Mouse (Mus musculus): ENCODE data around the gene Slc35d1. TPM values are rescaled to one million over a fixed set of nuclear protein-coding genes. Genes with fewer than 3 reads are reported as not detected.

Slc35d1 gene
- total RNA-seq (2015; ENCODE audit: low replicate concordance), result 21.6 and 37.3 TPM in 2 replicates
- total RNA-seq (2017; ENCODE audit: low replicate concordance), result 5.9 and 8.7 TPM in 2 replicates

DNA sequence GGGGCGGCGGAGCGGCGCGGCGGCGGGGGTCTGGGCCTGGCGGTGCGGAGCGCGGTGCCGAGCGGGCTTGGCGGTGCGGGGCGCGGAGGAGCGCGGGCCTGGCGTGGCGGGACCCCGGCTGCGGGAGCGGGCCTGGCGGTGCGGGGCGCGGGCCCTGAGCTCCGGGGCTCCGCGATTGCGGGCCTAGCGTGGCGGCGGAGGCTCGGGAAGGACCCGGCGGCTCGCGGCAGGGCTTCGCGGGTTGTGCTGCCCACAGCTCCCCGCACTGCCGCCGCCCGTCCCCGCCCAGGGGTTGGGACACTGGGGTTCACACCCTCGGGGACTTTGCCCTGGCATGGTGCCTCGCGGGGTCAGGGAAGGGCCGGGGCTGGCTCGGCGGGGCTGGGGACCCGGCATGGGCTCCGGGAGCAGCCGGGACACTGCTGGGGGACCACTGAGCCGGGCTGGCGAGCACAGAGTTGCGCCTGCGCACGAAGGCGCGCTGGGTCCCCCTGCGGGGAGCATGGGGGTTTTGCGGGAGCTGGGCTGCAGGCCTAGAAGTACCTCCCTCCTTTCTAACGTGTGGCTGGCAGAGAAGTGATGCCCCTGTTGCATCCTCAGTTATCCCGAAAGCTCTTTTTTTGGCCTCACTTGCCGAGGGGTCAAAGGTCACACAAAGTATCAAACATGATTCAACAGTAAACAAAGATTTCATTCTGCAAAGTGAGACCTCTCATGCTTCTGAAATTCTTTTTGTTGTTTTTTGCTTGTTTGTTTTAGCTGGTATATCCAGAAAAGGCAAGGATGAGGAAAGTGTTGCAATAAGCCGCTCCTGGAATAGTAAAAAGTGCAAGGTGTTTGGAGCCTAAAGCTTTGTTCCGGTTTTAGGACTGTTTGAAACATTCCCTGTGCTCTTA, at the start of gene Slc35d1:
Gene Slc35d1 (minus strand): TSS at position 240 of the 896 bp plus-strand sequence.
- peak; percentile 84 for ATAC-seq (replicated peaks; ENCODE audit: low FRiP score, poor library complexity, severe bottlenecking)

DNA sequence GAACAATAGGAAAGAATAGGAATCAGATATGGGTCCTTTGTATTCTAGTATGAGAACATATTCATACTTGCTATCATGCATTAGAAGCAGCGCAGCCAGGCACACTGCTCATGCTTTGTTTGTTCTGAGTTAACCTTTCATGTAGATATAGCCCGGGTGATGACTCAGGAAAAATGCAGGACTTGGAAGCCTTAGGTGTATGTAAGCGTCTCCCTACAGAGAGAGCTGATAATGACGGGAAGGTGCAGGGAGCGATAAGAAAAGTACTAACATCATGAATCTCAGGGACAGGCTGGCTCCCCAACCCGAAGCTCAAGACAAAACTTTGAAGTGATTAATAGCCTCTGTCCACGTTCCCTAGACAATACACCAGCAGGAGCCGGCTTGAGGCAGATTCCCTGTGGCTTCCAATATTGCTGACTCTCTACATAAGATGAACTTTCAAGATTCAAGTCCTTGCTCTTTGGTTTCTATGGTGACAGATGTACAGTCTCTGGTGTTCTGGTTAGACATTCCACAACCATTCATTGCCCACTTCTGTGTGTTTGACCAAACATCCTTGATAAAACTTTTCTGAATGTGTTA, 48.9 kb upstream of the Slc35d1 start:
- no peak for ATAC-seq (replicated peaks; ENCODE audit: low FRiP score, poor library complexity, severe bottlenecking)

DNA sequence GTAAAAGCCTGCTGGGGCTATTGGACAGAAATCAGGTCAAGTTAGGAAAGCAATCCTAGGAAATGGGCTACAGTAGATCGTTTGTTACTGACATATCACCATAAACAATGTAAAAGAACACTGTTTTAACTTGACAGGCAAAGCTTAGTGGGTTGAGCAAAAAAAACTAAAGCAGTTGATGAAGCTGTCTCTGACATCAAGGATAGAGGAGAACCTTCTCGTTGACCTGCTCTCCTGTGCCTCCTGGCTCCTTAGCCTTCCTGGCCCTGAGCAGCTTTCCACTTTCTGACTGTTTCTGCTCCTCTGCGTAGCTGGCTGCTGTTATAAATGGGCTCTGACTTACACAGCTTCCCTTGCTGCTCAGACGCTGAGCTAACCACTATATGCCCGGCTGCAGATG, 48.4 kb upstream of the Slc35d1 start:
- no peak for ATAC-seq (replicated peaks; ENCODE audit: low FRiP score, poor library complexity, severe bottlenecking)

DNA sequence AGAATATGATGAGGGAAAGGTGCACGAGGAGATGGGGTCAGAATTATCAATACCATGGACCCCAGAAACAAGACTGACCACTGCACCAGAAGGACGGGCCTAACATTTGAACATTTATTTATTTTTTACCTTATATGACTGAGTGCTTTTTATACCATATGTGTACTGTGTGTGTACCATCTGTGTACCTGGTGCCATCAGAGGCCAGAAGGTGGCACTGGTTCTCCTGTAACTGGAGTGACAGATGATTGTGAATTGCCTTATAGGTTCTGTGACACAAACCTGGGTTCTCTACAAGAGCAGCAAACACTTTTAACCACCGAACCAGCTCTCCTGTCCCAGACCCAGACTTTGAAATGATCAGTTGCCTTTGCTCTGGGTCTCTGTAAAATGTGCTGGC, 43.9 kb upstream of the Slc35d1 start:
- ATAC-seq (replicated peaks; ENCODE audit: low FRiP score, poor library complexity, severe bottlenecking), result no peak

DNA sequence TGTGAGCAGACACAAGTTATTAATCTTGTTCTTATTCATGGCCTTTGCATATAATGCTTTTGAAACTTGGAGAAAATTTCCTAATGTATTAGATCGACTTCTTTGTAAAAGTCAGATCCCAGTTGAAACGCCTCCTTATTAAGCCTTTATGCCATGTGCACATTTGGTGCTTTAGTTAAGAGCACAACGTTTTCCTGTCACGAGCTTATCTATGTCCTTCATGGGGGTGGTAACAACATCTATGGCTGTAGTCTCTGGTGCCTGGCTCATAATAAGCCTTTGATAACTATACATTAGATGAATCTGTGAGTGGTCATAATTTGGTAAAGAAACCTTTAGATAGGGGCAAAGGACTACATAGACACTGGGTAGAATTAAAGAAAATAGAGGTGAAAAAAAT, 38.9 kb upstream of the Slc35d1 start:
- ATAC-seq (replicated peaks; ENCODE audit: low FRiP score, poor library complexity, severe bottlenecking), result no peak

DNA sequence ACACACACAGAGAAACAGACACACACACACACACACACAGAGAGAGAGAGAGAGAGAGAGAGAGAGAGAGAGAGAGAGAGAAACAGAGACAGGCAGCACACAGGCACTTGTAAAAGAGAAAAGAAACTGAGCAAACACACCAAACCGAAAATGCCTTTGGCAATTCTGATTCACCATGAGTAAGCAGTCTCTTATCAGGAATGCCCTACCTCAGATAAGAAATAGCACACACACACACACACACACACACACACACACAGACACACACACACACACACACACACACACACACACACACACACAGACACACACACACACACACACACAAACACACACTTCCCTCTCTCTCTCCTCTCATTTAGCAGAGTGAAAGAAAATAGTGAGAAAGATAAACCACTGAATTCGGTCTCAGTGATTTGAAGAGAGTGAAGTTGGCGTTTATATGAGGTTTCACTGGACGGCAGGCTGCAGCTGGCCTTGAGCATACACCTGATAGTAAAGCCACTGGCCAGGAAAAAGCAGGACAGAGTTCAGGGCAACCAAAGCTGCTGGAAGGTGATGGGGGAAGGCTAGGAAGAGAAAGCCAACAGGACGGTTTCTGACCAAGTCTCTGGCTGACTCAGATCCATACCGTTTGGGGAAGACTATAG, 34.6 kb upstream of the Slc35d1 start:
- no peak for ATAC-seq (replicated peaks; ENCODE audit: low FRiP score, poor library complexity, severe bottlenecking)

DNA sequence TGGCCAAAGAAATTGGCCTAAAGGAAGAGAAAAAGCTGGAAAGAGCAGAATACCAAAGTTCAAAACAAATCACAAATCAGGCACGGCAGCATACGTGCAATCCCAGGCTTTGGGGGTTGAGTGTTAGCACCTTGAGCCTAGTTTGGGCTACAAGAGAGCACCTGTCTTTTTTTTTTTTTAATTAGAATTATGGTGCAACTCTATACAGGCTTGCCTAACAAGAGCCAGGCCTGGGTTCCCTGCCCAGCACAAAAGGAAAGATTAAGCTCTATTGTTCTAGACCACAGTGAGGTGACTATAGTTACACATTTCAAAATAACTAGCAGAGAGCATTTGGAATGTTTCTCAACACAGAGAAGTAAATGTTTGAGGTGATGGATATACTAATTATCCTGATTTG, 32.8 kb upstream of the Slc35d1 start:
- no peak for ATAC-seq (replicated peaks; ENCODE audit: low FRiP score, poor library complexity, severe bottlenecking)

DNA sequence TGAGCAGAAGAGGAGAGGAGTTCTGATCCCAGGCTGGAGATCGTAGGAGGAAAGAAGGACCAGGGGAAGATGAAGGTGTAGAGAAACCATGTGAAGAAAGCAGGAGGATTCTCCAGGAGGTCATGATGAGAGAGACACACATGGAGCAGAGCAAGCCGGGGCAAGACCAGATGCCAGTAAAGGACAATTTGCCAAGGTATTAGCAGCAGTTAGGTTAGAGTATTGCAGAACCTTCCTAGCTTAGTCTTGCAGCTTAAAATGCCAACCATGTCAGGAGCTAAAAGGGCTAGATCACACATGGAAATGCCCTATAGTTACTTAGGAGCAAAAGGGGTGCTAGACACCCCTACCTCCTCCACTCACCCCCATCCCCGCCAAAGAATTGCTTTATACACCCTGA, 32.3 kb upstream of the Slc35d1 start:
- ATAC-seq (replicated peaks; ENCODE audit: low FRiP score, poor library complexity, severe bottlenecking), result no peak

DNA sequence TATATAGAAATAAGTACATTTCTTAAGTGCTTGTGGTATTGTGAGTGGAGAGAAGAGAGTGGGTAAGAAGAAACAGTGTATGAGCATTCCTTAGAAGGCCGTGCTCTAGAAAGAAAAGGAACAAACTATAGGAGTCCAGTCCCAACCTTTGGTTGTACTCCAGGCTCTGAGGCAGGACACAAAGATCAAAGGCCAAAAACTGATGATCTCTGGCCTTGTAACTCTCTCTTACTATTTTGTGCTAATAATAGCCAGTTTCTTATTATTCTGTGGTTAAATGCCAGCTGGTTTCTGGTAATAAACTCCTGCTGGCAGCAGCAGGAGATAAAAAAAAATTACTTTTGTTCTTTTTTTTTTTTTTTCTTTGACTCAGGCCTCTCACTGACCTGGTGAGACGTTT, 17.2 kb upstream of the Slc35d1 start:
- no peak for ATAC-seq (replicated peaks; ENCODE audit: low FRiP score, poor library complexity, severe bottlenecking)

DNA sequence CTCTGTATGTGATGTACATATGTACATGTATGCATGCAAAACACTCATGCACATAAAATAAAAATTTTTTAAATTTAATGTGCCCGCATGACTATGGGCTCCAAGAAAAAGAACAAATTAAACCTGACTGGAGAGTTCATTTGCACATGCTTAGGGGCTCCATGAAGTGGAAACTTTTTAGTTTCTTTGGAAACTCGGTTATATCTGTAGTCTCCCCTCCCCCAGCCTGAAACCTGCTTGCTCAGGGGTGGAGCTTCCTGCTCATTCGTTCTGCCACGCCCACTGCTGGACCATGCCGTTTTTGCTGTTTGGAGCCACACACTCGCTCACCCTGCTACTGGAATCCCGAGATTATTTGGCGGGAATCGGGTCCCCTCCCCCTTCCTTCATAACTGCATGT, 7.9 kb upstream of the Slc35d1 start:
- no peak for ATAC-seq (replicated peaks; ENCODE audit: low FRiP score, poor library complexity, severe bottlenecking)

DNA sequence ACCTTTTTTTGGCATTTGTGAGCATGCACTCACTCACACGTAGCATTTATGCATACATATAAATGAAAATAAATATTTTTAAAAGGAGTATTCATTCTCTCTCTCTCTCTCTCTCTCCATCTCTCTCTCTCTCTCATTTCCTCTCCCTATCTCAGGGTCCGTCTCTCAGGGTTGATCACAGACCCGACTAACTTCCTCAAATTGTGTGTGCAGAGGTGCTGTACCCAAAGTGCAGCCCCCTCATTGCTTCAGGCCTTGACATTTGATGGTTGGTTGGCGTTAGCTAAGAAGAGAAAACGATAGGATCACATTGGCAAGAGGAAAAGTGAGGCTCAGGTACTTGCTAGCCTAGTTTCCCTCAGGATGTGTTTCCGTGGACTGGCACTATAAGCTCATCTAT, 6.8 kb upstream of the Slc35d1 start:
- ATAC-seq (replicated peaks; ENCODE audit: low FRiP score, poor library complexity, severe bottlenecking), result no peak

DNA sequence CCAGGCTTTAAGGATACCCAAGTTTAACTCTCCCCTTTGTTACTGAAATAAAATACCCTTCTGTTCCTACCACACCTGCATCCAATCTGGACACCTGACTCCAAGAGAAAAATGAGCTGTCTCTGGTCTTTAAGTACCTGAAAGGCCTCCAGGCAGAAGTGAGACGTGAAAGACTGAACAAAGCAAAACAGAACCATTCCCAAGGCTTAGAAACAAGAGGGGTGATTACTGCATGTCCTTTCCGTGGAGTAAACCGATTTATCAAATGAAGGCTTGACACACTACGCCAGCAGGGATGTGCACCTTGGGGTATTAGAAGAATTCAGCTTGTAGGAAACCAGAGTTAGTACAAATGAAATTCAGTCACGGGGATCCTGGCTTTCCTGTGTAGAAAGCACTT, 4.0 kb upstream of the Slc35d1 start:
- ATAC-seq (replicated peaks; ENCODE audit: low FRiP score, poor library complexity, severe bottlenecking), result no peak

DNA sequence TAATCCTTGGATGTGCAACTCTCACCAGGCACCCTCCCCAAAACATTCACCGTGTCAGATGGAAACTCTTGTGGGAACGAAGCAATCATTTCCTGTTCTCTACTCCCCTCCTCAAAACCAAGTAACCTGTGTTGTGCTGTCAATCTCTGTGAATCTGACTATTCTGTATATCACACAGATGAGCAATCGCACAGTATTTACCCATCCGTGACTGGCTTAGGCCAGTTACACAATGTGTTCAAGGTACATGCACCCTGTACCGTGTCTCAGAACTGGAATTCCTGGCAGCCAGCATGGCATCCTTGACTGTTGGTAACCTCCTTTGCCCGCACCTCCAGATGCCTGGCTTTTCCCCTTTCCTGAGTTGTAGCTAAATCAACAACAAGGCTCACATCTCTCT, 1.1 kb upstream of the Slc35d1 start:
- no peak for ATAC-seq (replicated peaks; ENCODE audit: low FRiP score, poor library complexity, severe bottlenecking)

DNA sequence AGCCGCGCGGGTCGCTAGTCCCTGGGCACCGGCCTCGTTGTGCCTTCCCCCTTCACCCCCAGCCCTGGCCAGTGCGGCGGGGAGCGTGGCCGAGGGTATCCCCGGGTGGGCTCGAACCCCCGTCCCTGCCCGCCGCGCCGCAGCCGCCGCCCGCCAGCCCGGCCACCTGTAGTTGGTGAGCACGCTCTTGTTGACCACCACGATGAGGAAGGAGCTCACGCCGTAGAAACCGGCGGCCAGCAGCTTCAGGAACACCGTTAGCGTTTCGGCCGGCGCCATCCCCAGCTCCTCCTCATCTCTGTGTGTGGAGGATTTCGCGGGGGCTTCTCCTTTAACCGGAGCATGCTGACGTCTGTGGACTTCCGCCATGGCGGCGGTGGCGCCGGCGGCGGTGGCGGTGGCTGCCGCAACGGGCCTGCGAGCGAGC, 453 bp downstream of the Slc35d1 start:
- ATAC-seq (replicated peaks; ENCODE audit: low FRiP score, poor library complexity, severe bottlenecking), result peak; percentile 33

DNA sequence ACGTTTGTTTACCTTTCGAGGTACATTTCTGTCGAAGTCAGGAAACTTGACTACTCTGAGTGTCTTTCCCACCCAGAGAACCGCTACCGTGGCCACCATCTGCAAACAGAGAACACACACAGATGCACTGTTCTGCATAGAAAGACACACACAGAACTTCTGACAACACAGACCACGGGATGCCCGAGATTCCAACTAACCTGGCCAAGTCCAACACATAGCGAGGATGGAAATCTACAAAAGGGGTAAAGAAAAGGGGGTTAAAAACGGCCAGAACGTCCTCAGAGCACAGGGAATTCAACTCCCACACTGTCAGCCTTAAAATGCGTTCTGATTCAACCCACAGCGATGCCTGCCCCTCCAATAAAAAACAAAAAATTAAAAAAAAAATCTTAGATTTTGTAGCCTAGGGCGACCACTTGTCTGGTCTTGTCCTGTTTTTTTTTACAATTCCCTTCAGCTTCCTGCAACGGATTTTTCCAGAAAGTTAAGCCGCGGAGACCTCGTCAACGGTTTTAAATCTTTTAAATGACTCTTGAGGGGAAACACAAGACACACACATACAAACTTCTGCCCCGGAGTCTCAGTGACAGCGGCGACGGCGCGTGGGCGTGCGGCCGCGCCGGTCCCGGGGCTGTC, 986 bp downstream of the Slc35d1 start:
- ATAC-seq (replicated peaks; ENCODE audit: low FRiP score, poor library complexity, severe bottlenecking), result peak; percentile 37; the same call in 1 of the 2 replicates

DNA sequence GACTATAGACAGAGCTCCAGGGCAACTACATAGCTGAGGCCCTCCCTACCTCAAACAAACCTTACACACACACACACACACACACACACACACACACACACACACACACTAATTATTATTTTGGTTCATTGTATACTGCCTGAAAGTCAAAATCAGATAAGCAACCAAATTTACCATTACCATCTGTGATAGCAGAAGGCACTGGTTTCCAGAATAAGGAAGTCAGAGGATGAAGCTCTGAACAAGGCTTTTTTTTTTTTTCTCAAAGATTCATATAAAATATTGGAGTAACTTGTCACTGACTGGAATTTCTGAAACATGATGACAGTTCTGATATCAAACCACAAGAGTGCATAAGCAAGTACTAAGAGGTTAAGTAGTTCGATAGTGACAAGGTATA, 6.4 kb downstream of the Slc35d1 start:
- no peak for ATAC-seq (replicated peaks; ENCODE audit: low FRiP score, poor library complexity, severe bottlenecking)

DNA sequence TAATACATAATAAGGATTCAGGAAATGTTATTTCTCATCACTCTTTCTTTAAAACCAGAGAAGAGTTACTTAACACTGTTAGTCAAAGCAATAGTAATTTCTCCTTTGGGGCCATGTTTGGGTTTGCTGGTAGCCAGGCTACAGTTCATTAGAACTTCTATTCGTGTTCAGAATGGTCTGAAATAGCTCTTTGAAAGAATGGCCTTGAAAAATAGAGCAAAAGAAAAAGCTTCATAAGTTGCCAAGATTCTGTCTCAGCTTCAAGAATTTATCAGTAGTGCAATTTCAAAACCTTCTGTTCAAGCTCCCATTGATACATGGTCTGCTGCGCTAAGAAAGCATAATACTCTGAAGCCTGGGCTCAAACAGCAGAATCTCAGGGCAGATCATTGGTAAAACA, 11.3 kb downstream of the Slc35d1 start:
- no peak for ATAC-seq (replicated peaks; ENCODE audit: low FRiP score, poor library complexity, severe bottlenecking)

DNA sequence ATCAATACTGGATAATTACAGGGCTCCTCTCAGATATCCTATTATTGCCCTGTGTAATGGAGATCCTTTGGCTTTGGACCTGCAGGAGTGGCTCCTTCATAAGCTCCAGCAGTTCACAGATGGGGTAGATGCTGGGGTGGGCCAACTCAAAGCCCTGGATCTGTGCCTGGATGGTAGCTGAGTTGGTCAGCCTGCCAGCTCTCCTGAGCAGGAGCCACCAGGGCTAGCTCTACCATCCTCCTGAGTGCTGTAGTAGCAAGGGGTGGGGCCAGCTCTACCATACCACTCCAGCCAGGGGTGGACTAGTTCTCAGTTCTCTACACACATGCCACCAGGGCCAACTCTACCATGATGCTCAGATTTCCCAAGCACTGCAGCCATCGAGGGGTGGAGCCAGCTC, 14.9 kb downstream of the Slc35d1 start:
- no peak for ATAC-seq (replicated peaks; ENCODE audit: low FRiP score, poor library complexity, severe bottlenecking)

DNA sequence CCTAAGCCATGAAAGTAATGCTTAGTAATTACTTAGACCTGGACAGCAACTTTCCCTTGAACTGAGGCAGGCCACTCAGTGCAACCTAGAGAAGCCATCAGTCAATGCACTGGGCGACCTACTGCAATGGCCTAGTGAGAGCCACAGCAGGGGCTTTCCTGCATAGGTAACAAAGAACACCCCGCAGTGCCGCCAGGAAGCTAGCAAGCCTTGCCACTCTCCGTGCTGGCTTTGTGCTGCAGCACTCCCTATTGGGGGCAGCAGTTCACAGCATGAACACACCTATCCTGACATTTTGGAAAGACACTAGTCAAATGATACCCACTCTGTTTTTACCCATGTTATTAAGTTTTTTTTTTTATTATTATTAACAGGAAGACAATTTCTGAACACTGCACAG, 15.9 kb downstream of the Slc35d1 start:
- no peak for ATAC-seq (replicated peaks; ENCODE audit: low FRiP score, poor library complexity, severe bottlenecking)

DNA sequence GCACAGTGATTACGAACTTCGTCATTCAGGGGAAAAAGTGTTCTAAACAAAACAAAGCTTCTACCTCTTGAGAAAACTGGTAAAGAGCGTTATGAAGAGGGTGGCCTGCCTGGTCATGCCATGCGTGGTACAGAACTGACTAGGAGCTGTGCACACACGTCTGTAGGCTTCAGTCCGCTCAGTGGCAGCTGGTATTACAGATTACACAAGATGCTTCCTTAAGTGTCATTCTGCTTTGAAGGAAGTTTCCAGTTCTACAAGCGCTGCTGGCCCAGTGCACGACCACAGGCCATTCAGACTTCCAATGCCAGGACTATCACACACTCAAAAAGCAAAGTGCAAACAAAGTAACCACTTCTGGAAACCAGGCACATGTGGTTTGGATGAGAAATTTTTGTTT, 17.6 kb downstream of the Slc35d1 start:
- no peak for ATAC-seq (replicated peaks; ENCODE audit: low FRiP score, poor library complexity, severe bottlenecking)
